Mouse (Mus musculus) hindbrain, embryonic 10.5 days (tissue): ENCODE measurements around the gene Aldoc. TPM values are rescaled to one million over a fixed set of nuclear protein-coding genes. Genes with fewer than 3 reads are reported as not detected.
A peak's percentile ranks its signal among the peaks of the same experiment; 100 is the strongest.

ENCODE experiments used
- DNase-seq: peaks from one replicate; pipeline ENCODE4 v3.0.0-alpha.2; 2017; ENCODE audit warnings: low spot score
- H3K27ac ChIP-seq: fragments of 300-500 bp; sonication (generic); 2 replicates; pipeline ENCODE4 v1.5.1; 2016; ENCODE audit warnings: mild to moderate bottlenecking, moderate library complexity
- H3K27me3 ChIP-seq: fragments of 300-500 bp; sonication (generic); 2 replicates; pipeline ENCODE4 v1.6.1; 2016; ENCODE audit warnings: mild to moderate bottlenecking; ENCODE audit not compliant: poor library complexity, insufficient read depth, severe bottlenecking
- H3K36me3 ChIP-seq: fragments of 300-500 bp; sonication (generic); 2 replicates; pipeline ENCODE4 v1.6.1; 2016; ENCODE audit warnings: mild to moderate bottlenecking, moderate library complexity
- H3K4me1 ChIP-seq: fragments of 300-500 bp; sonication (generic); replicated peaks from 2 replicates; pipeline ENCODE4 v1.6.1; 2016; ENCODE audit warnings: mild to moderate bottlenecking
- H3K4me3 ChIP-seq: fragments of 300-500 bp; sonication (generic); 2 replicates; pipeline ENCODE4 v1.5.1; 2016; ENCODE audit warnings: mild to moderate bottlenecking, moderate library complexity
- H3K9me3 ChIP-seq: fragments of 300-500 bp; sonication (generic); 2 replicates; pipeline ENCODE4 v1.6.1; 2016; ENCODE audit warnings: mild to moderate bottlenecking, moderate library complexity
- WGBS: fragments of 180-500 bp; shearing (Covaris S2); methylation state at CpG from one replicate; pipeline ENCODE4 v1.1.7; 2016; 5-methylcytosine and 5-hydroxymethylcytosine counted together
- polyA plus RNA-seq: library from polyadenylated mRNA; unstranded; fragments of >200 nt; fragmentation: Nextera tagmentation; extraction: Ambion mirVana; gene quantifications from 2 replicates; pipeline ENCODE4 v1.2.1, GENCODE M21; 2016

The Aldoc gene
- polyA plus RNA-seq, 1 experiment from 2014 or later = 2.5 TPM

DNA sequence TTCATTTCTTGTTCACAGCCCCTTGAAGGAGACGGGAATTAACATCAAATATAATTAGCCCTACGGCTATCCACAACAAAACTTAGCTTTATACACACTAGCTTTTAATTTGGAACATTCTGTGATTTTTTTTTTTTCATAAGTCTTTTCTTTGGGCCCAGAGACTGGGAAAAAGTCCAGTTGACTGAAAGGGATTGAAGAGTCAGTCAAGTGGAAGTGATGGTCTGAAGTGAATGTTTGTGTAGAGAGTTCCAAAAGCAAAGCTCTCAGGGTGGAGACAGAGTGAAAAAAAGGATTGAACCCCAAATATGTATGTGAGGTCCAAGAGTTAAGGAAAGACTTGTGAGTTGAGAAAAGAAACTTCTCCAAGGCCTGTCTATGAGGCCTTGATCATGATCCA, 4.4 kb upstream of the Aldoc start:
- Histone ChIP-seq H3K36me3 (peaks cover 97% of the 10 kb centered on the region), H3K27me3 (no peaks in the 10 kb centered on the region), H3K4me3 (no peak overlapping the region), H3K9me3 (no peaks in the 10 kb centered on the region), H3K27ac (no peak overlapping the region), H3K4me1 (peaks cover 13% of the 10 kb centered on the region)
- WGBS = 92% methylated on average over 2 of the region's 2 CpGs
- DNase-seq = no peak

DNA sequence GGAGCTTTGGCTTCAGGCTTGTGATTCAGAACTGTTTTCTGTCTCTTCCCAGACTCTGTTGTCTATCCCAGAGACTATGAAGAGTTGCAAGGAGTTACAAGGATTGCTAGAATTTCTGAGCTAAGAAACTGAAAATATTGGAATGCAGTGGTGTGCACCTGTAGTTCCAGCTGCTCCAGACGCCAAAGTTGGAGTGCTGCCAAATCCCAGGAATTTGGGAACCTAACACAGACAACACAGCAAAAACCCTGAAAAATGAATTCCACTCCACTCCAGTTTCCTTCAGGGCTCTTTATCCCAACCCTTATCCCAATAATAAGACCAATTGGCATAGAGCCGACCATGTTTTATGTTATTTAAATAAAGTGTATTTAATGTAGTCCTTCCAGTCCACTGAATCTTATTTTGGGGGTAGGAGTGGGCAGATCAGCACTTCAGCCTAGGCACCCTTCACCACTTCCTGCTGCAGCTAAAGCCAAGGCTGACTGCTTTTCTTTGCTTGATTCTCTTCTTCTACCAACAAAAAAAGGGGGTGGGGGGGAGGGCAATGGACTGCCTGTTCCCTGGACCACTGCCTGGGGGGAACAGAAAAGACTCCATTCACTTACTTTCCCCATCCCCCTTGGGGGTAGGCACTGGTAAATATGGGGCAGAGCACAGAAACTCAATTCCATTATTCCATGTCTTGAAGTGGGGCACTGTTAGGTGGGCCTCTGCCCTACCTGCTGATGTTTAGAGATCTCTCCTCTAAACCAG, 514 bp upstream of the Aldoc start:
- 81% methylated on average over 2 of the region's 2 CpGs for WGBS
- Histone ChIP-seq H3K36me3 (peaks cover 85% of the 10 kb centered on the region), H3K27me3 (no peaks in the 10 kb centered on the region), H3K4me3 (no peak overlapping the region), H3K9me3 (no peaks in the 10 kb centered on the region), H3K4me1 (peaks cover 20% of the 10 kb centered on the region), H3K27ac (no peak overlapping the region; the same call in 1 of the 2 replicates)
- no peak for DNase-seq

DNA sequence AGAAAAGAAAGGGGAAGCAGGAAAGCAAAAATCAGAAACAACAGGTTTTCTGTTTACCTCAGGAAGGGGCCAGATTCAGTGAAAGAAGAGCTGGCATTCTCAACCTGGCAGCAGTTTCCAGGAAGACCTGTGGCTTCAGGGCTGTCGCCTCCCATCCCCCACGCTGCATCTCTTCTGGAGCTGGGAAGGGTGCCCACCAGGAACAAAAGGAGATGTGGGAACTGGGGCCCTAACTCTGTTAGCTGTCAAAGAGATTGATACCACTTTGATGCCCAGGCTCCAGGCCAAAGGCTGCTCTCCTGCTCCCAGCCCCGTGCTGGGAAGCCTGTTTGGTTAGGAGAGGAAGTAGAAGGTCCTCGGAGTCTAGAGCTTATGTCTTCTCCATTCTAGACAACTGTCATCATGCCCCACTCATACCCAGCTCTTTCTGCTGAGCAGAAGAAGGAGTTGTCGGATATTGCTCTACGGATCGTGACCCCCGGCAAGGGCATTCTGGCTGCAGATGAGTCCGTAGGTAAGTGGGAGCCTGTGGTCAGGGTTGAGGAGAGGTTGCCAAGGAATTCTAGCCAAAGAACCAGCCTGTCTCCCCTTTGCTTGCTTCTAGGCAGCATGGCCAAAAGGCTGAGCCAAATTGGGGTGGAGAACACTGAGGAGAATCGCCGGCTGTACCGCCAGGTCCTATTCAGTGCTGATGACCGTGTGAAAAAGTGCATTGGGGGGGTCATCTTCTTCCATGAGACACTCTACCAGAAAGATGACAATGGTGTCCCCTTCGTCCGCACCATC, 1.4 kb downstream of the Aldoc start:
- Histone ChIP-seq H3K36me3 (peaks cover 66% of the 10 kb centered on the region), H3K27ac (no peak overlapping the region), H3K27me3 (no peaks in the 10 kb centered on the region), H3K9me3 (no peaks in the 10 kb centered on the region), H3K4me3 (no peak overlapping the region), H3K4me1 (peaks cover 28% of the 10 kb centered on the region)
- 88% methylated on average over 15 of the region's 15 CpGs for WGBS
- no peak for DNase-seq

DNA sequence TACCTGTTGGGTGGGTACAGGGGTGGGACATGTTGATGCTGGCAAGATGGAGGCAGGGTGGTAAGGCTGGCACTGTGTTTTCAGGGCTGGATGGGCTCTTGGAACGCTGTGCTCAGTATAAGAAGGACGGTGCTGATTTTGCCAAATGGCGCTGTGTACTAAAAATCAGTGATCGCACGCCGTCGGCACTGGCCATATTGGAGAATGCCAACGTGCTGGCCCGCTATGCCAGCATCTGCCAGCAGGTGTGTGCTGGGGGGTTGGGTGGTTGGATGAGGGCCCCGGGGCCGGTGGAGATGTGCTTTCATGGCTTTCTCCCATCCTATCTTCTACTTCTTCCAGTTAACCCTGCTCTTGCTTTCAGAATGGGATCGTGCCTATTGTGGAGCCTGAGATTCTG, 2.2 kb downstream of the Aldoc start:
- no peak overlapping the region for H3K27ac ChIP-seq
- no peaks in the 10 kb centered on the region for H3K27me3 ChIP-seq
- H3K36me3 ChIP-seq = peaks cover 58% of the 10 kb centered on the region
- no peak overlapping the region for H3K4me3 ChIP-seq
- no peak for DNase-seq
- H3K4me1 ChIP-seq = peaks cover 33% of the 10 kb centered on the region
- WGBS = 91% methylated on average over 12 of the region's 12 CpGs
- no peaks in the 10 kb centered on the region for H3K9me3 ChIP-seq

DNA sequence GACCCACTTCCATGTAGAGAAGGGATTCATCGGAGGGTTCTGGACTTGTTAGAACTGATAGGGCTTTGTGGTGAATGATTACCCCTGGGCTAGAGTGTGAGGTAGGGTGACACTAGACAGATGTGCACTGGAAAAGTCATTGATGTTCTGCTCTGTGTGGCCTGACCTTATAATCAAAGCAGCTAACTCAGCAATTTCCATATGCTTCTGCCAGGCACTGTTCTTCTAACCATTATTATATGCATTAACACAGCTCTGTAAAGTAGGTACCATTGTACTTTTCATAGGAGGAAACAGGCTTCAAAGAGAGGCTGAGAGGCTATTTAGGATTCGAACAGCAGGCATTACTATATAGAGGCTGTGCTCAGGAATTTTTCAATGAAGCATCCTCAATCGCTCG, 4.4 kb downstream of the Aldoc start:
- 94% methylated on average over 4 of the region's 4 CpGs for WGBS

DNA sequence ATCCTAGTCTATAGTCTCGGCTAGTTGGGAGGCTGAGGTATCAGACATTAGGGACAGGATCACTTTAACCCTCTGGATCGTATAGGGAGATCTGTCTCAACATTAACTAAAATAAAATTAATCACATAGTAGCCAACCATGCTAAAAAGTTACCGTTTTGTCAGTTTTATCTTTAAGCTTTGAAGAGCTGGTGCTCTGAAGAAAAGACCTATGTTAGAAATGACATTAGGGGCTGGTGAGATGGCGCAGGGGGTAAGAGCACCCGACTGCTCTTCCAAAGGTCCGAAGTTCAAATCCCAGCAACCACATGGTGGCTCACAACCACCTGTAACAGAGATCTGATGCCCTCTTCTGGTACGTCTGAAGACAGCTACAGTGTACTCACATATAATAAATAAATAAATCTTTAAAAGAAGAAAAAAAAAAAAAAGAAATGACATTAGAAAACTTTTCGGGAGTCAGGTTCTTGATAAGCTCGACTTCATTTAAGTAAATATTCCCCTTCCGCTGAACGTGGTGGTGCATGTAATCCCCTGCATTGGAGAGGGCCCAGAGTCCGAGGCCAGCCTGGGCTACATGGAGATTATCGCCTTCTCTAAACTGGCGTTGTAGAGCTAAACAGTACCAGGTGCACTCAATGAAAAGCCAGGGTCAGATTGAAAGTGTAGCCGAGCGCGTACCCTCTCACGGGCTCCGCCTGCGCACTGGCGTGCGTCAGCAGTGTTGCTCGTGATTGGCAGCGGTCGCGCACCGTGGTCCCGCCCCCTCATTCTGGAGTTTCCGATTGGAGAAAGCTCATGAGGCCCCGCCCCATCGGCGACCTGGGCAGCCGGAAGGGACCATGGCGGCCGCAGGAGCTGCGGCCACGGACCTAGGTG, 5.1 kb downstream of the Aldoc start, which contains the start of gene Pigs:
Gene Pigs (plus strand): TSS at position 782 of the 878 bp plus-strand sequence.
- peak within 1 kb of the TSS; percentile 87 for H3K27ac ChIP-seq
- H3K9me3 ChIP-seq = no peaks in the 10 kb centered on the region
- peak within 1 kb of the TSS; percentile 97 for H3K4me3 ChIP-seq
- peaks cover 26% of the 10 kb centered on the region for H3K4me1 ChIP-seq
- H3K27me3 ChIP-seq = no peaks in the 10 kb centered on the region
- peaks cover 39% of the 10 kb centered on the region for H3K36me3 ChIP-seq
- whole genome bisulfite sequencing = 13% methylated on average over 37 of the region's 37 CpGs
- DNase-seq = peak; percentile 96

More for the DNA sequence above, 4.4 kb downstream of the Aldoc start:
- Histone ChIP-seq H3K27me3 (no peaks in the 10 kb centered on the region), H3K9me3 (no peaks in the 10 kb centered on the region), H3K4me3 (no peak overlapping the region), H3K4me1 (peaks cover 33% of the 10 kb centered on the region), H3K36me3 (peaks cover 39% of the 10 kb centered on the region), H3K27ac (no peak overlapping the region)
- DNase-seq = no peak

DNA sequence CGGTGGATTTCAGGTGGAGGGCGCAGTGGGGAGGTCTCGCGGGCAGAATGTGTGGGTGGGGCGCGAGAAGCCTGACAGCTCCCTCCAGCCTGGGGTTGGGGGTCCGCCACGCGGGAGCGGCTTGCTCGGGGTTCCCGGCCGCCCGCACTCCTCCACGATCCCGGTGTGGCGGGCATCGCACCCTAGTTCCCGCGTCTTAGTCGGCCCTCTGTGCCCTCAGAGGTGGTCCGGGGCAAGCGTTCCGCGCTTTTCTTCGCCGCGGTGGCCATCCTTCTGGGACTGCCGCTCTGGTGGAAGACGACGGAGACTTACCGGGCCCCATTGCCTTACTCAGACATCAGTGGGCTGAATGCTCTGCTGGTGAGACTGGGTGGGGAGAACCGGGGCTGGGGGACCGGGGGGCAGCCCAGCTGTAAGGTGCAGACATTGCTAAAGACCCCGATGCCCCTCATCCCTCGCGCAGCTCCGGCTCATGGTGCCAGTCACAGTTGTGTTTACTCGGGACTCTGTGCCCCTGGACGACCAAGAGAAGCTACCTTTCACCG, 5.8 kb downstream of the Aldoc start:
- Histone ChIP-seq H3K9me3 (no peaks in the 10 kb centered on the region), H3K4me1 (peaks cover 19% of the 10 kb centered on the region), H3K4me3 (peak overlapping the region; percentile 97), H3K27me3 (no peaks in the 10 kb centered on the region), H3K27ac (peak overlapping the region; percentile 87), H3K36me3 (peaks cover 44% of the 10 kb centered on the region)
- no peak for DNase-seq
- 2% methylated on average over 41 of the region's 41 CpGs for WGBS

DNA sequence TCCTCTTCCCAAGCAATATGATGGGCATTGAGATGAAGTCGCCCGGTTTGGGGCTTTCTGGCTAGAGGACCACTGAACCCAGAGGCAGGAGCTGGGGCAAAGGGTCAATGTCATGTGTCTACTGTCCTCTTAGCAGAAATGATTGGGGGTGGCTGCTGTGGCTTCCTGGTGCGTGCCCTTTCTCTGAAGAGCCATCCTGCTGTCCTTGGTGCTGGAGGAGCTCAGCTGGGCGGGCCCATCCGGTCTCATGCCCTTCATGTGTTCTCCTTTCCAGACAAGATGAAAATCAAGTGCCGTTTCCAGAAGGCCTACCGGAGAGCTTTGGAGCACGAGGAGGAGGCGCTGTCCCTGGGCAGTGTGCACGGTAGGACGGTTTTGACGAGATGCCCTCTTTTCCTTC, 9.9 kb downstream of the Aldoc start:
- DNase-seq = no peak
- WGBS = 95% methylated on average over 12 of the region's 12 CpGs
- Histone ChIP-seq H3K4me1 (peaks cover 13% of the 10 kb centered on the region), H3K4me3 (no peak overlapping the region), H3K36me3 (peaks cover 57% of the 10 kb centered on the region), H3K9me3 (no peaks in the 10 kb centered on the region), H3K27ac (no peak overlapping the region), H3K27me3 (no peaks in the 10 kb centered on the region)

DNA sequence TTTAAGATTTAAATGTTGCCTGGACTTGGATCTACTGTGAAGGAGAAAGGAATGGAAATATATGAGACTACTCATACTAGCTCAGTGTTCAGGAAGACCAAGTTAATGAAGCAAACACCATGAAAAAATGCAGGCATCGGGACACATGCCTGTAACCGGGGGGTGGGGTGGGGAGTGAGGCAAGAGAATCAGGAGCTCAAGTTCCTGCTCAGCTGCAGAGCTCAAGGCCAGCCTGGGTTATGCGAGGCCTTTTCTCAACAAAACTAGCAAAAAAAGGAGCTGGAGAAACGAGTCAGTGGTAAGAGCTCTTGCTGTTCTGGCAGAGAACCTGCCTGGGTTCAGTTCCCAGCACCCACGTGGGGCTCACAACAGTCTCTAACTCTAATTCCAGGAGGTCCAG, 11.2 kb downstream of the Aldoc start:
- peaks cover 68% of the 10 kb centered on the region for H3K36me3 ChIP-seq
- 92% methylated on average over 5 of the region's 5 CpGs for WGBS

DNA sequence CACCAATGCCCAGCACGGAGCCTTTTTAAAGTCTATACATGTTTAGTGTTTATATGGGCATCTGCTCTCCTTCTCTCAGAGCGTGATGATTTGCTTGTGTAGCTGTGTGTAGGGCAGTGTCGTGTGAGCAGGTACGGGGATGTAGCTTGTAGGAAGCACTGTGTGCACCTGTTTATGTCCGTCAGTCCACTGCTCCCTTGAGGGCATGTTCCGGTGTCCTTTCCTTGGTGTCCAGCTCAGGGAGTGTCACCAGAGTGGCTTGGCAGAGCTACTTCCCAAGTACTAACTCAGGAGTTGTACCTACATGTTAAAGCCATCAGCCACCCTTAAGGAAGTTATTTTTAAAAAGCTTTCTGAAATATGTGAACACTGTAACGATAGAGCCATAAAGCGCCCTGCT, 14.3 kb downstream of the Aldoc start:
- no peaks in the 10 kb centered on the region for H3K4me1 ChIP-seq
- peaks cover 95% of the 10 kb centered on the region for H3K36me3 ChIP-seq
- DNase-seq = no peak
- H3K9me3 ChIP-seq = no peaks in the 10 kb centered on the region
- no peak overlapping the region for H3K27ac ChIP-seq
- WGBS = 96% methylated on average over 8 of the region's 8 CpGs
- no peak overlapping the region for H3K4me3 ChIP-seq
- H3K27me3 ChIP-seq = no peaks in the 10 kb centered on the region

More for the DNA sequence above, 11.2 kb downstream of the Aldoc start:
- no peak overlapping the region for H3K27ac ChIP-seq
- DNase-seq = no peak
- H3K4me1 ChIP-seq = peaks cover 8% of the 10 kb centered on the region
- no peak overlapping the region for H3K4me3 ChIP-seq
- H3K27me3 ChIP-seq = no peaks in the 10 kb centered on the region
- no peaks in the 10 kb centered on the region for H3K9me3 ChIP-seq

DNA sequence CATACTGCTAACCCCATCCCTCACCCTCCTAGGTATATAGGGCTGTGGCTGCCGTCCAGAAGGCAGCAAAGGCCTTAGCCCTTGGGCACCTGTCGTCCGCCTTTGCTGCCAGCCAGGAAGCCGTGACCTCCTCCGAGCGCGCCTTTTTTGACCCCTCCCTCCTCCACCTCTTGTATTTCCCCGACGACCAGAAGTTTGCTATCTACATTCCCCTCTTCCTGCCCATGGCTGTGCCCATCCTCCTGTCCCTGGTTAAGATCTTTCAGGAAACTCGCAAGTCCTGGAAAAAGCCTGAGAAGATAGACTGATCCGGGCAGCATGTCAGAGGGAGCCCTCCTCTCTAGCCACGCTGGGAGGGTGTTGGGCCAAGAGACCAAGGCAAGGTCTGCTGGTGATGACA, 18.9 kb downstream of the Aldoc start:
- Histone ChIP-seq H3K27me3 (no peaks in the 10 kb centered on the region), H3K4me1 (peaks cover 40% of the 10 kb centered on the region), H3K27ac (no peak overlapping the region), H3K4me3 (no peak overlapping the region), H3K36me3 (peaks cover 62% of the 10 kb centered on the region), H3K9me3 (no peaks in the 10 kb centered on the region)
- no peak for DNase-seq
- WGBS = 85% methylated on average over 12 of the region's 12 CpGs
